Mouse (Mus musculus): ENCODE data around the gene Iffo2. TPM values are rescaled to one million over a fixed set of nuclear protein-coding genes. Genes with fewer than 3 reads are reported as not detected.
A peak's percentile ranks its signal among the peaks of the same experiment; 100 is the strongest.

The Iffo2 gene
- polyA plus RNA-seq, 2 experiments = 0.56 to 1.4 TPM

DNA sequence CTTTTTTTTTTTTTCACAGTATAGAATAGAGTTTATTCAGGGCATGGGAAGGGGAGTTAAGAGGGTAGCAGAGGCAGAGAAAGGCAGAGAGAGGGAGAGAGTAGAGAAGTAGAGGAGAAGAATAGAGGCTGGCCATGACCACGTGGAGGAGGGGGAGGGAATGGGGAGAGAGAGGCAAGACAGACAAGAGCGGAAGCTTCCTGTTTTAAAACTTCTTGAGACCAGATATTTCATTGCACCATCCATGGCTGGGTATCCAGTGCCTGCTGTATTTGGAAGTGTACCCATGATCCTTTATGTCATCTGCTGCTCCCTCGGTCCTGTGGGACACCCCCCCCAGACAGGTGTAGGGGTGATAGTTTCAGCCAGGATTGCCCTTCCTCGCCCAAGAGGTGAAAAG, 78.6 kb downstream of the Iffo2 start:
- ATAC-seq (ENCODE audit: insufficient read depth) = no peak
- TF ChIP-seq EP300 (IDR thresholded peaks at IDR 0.05; ENCODE audit: low read depth) (no peak), CTCF (IDR thresholded peaks at IDR 0.05; ENCODE audit: low read depth) (no peak)
- WGBS (ENCODE audit: insufficient replicate concordance) = 33% methylated on average over 4 of the region's 4 CpGs

DNA sequence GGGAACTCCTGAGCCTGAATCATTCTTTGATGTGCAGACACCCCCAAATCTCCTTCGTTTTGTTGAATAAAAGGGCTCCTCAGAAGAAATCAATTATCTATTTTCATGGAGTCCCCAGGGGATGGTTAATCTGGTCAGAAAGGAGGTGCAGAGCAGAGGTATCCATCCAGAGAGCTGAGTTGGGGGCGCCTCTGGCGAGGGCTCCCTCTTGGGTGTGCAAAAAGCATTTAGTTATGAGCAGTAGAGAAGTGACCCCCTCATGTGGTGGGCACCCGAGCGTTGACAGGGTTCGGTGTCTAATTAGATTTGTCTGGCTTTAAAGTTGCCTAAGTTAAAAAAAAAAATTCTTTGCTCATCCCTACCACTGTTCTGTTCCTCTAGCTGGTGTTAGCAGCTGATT, 80.6 kb downstream of the Iffo2 start:
- 58% methylated on average over 6 of the region's 6 CpGs for WGBS (ENCODE audit: insufficient replicate concordance)
- TF ChIP-seq CTCF (IDR thresholded peaks at IDR 0.05; ENCODE audit: low read depth) (no peak), EP300 (IDR thresholded peaks at IDR 0.05; ENCODE audit: low read depth) (no peak)
- Histone ChIP-seq H3K27ac (no peak overlapping the region), H3K9ac (replicated peaks) (no peak overlapping the region), H3K4me2 (ENCODE audit: low read depth) (no peak overlapping the region), H3K9me3 (ENCODE audit: control insufficient read depth, low read length) (no peaks in the 10 kb centered on the region), H3K4me3 (ENCODE audit: insufficient read depth in 1 of 2, low read depth in 2 of 2, low read length in 2 of 2) (no peak overlapping the region), H3K36me3 (replicated peaks; ENCODE audit: control insufficient read depth, insufficient read depth, low read depth) (no peaks in the 10 kb centered on the region; the same call in 1 of the 2 replicates), H3K4me1 (replicated peaks; ENCODE audit: control insufficient read depth in 2 of 2, insufficient read depth in 2 of 2, low read length in 1 of 2) (no peaks in the 10 kb centered on the region), H3K27me3 (ENCODE audit: control insufficient read depth, insufficient read depth, low read length) (no peaks in the 10 kb centered on the region)
- ATAC-seq (ENCODE audit: insufficient read depth) = no peak
- no peak for DNase-seq (ENCODE audit: low read depth in 3 of 3, low spot score in 3 of 3)

More for the DNA sequence above, 78.6 kb downstream of the Iffo2 start:
- H3K27ac ChIP-seq = no peak overlapping the region
- no peaks in the 10 kb centered on the region for H3K9me3 ChIP-seq (ENCODE audit: control insufficient read depth, low read length)
- no peak for DNase-seq (ENCODE audit: low read depth in 3 of 3, low spot score in 3 of 3)
- H3K36me3 ChIP-seq (replicated peaks; ENCODE audit: control insufficient read depth, insufficient read depth, low read depth) = no peaks in the 10 kb centered on the region; the same call in 1 of the 2 replicates
- H3K9ac ChIP-seq (replicated peaks) = no peak overlapping the region
- H3K27me3 ChIP-seq (ENCODE audit: control insufficient read depth, insufficient read depth, low read length) = no peaks in the 10 kb centered on the region
- no peak overlapping the region for H3K4me3 ChIP-seq (ENCODE audit: insufficient read depth in 1 of 2, low read depth in 2 of 2, low read length in 2 of 2)
- H3K4me2 ChIP-seq (ENCODE audit: low read depth) = no peak overlapping the region
- H3K4me1 ChIP-seq (replicated peaks; ENCODE audit: control insufficient read depth in 2 of 2, insufficient read depth in 2 of 2, low read length in 1 of 2) = no peaks in the 10 kb centered on the region

GRCm38 (mm10) chr4:139611542-139611953, 81.2 kb downstream of the Iffo2 start:
- H3K36me3 ChIP-seq (replicated peaks; ENCODE audit: control insufficient read depth, insufficient read depth, low read depth) = no peaks in the 10 kb centered on the region; the same call in 1 of the 2 replicates
- no peak overlapping the region for H3K4me2 ChIP-seq (ENCODE audit: low read depth)
- H3K4me3 ChIP-seq (ENCODE audit: insufficient read depth in 1 of 2, low read depth in 2 of 2, low read length in 2 of 2) = no peak overlapping the region
- no peaks in the 10 kb centered on the region for H3K27me3 ChIP-seq (ENCODE audit: control insufficient read depth, insufficient read depth, low read length)
- WGBS (ENCODE audit: insufficient replicate concordance) = 4% methylated on average over 10 of the region's 10 CpGs
- peak; percentile 96 for TF ChIP-seq CTCF (IDR thresholded peaks at IDR 0.05; ENCODE audit: low read depth)
- TF ChIP-seq EP300 (IDR thresholded peaks at IDR 0.05; ENCODE audit: low read depth) = no peak
- H3K9me3 ChIP-seq (ENCODE audit: control insufficient read depth, low read length) = no peaks in the 10 kb centered on the region
- H3K4me1 ChIP-seq (replicated peaks; ENCODE audit: control insufficient read depth in 2 of 2, insufficient read depth in 2 of 2, low read length in 1 of 2) = no peaks in the 10 kb centered on the region
- DNase-seq (ENCODE audit: low read depth in 3 of 3, low spot score in 3 of 3) = peak in 2 of 3 experiments; percentile 38 to 51
- H3K27ac ChIP-seq = no peak overlapping the region
- no peak for ATAC-seq (ENCODE audit: insufficient read depth)
- H3K9ac ChIP-seq (replicated peaks) = no peak overlapping the region

- Histone ChIP-seq H3K4me1 (replicated peaks; ENCODE audit: control insufficient read depth in 2 of 2, insufficient read depth in 2 of 2, low read length in 1 of 2) (peaks cover 3 to 4% of the 10 kb centered on the region in 2 experiments; a peak in 2 of 4 replicates), H3K9me3 (ENCODE audit: control insufficient read depth, low read length) (no peaks in the 10 kb centered on the region), H3K27me3 (ENCODE audit: control insufficient read depth, insufficient read depth, low read length) (no peaks in the 10 kb centered on the region), H3K4me3 (ENCODE audit: insufficient read depth in 1 of 2, low read depth in 2 of 2, low read length in 2 of 2) (no peak overlapping the region), H3K9ac (replicated peaks) (no peak overlapping the region), H3K4me2 (ENCODE audit: low read depth) (no peak overlapping the region), H3K36me3 (replicated peaks; ENCODE audit: control insufficient read depth, insufficient read depth, low read depth) (no peaks in the 10 kb centered on the region; the same call in 1 of the 2 replicates), H3K27ac (no peak overlapping the region)
- no peak for DNase-seq (ENCODE audit: low read depth in 3 of 3, low spot score in 3 of 3)
- no peak for ATAC-seq (ENCODE audit: insufficient read depth)
- no peak for TF ChIP-seq CTCF (IDR thresholded peaks at IDR 0.05; ENCODE audit: low read depth)
- no peak for TF ChIP-seq EP300 (IDR thresholded peaks at IDR 0.05; ENCODE audit: low read depth)
- WGBS (ENCODE audit: insufficient replicate concordance) = 82% methylated on average over 21 of the region's 21 CpGs
These were observed 84.3 kb downstream of the Iffo2 start for GRCm38 (mm10) chr4:139614524-139615260.

DNA sequence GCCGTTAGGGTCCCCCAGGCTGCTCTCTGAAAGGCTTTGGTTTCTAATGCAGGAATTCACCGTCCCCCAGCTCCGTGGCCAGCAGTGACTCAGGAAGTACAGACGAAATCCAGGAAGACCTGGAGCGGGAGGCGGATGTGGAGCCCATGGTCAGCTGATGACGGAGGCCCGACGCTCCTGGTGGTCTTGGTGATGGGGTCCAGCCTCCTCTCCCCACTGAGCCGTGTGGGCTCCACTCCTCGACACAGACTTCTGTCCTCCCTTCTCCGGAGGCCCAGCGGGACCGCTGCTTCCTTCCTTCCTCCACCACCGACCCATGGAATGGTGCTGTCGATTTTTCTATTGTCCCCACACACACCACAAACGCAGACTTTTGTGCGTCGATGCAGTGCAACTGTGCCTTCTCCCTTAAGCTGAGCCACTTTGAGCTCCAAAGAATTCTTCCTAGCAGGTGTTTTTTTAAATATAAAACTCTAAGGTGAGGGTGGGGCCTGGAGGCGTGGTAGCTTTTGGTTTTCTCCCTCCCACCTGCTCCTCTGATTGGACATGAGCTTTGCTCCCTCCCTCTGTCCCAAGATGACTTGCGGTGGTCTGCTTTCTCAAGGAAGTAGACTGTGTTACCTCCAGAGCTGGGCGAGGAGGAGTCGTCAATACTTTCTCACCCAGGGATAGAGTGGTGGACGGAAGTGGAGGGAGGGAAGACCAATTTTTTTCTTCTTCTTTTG, 86.1 kb downstream of the Iffo2 start:
- ATAC-seq (ENCODE audit: insufficient read depth) (peak; percentile 92), DNase-seq (ENCODE audit: low read depth in 3 of 3, low spot score in 3 of 3) (peak; percentile 71 to 76 (median 73))
- 5% methylated on average over 24 of the region's 24 CpGs for WGBS (ENCODE audit: insufficient replicate concordance)
- Histone ChIP-seq H3K27ac (peak overlapping the region; percentile 52), H3K36me3 (replicated peaks; ENCODE audit: control insufficient read depth, insufficient read depth, low read depth) (no peaks in the 10 kb centered on the region; the same call in 1 of the 2 replicates), H3K4me1 (replicated peaks; ENCODE audit: control insufficient read depth in 2 of 2, insufficient read depth in 2 of 2, low read length in 1 of 2) (peaks cover 3 to 4% of the 10 kb centered on the region in 2 experiments; a peak in 2 of 4 replicates), H3K9me3 (ENCODE audit: control insufficient read depth, low read length) (no peaks in the 10 kb centered on the region), H3K9ac (replicated peaks) (peak overlapping the region; percentile 77), H3K4me2 (ENCODE audit: low read depth) (peak overlapping the region; percentile 85), H3K27me3 (ENCODE audit: control insufficient read depth, insufficient read depth, low read length) (no peaks in the 10 kb centered on the region), H3K4me3 (ENCODE audit: insufficient read depth in 1 of 2, low read depth in 2 of 2, low read length in 2 of 2) (peak overlapping the region; percentile 69 to 83)
- TF ChIP-seq CTCF (IDR thresholded peaks at IDR 0.05; ENCODE audit: low read depth) (no peak), EP300 (IDR thresholded peaks at IDR 0.05; ENCODE audit: low read depth) (no peak)

Data from liver, embryonic 14.5 days (tissue).